ENCODE assay signal across 30 mouse cellular contexts in the genomic region with DNA sequence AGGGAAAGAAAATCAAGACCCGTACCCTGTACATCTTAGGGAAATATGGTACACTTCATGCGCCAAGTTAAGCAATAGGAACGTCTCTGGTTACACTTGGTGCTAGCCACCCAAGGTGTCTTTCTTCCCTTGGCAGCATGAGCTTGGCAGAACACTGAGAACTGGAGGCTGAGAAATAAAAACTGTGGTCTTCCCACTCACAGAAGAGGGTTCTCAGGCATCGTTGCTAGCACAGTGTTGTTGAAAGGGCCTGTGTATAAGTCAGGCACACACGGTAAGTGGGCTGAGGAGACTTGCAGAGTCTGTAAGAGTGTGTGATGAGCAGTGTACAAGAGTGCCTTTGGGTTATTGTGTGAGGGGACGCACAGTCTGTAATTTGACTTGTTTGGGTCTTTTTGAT. TPM values are rescaled to one million over a fixed set of nuclear protein-coding genes. Genes with fewer than 3 reads are reported as not detected.
DNase-seq lines count a peak whose midpoint lies in the region; ATAC-seq lines count a peak whose summit lies in the region.
"Had no signal": no experiment of that assay in that cellular context is flagged by ENCODE, and none has a peak within 500 bp of the region (broad histone marks: within the 10 kb centered on the region; RNA-seq: fewer than 3 reads in every experiment).

No protein-coding gene starts in this region.

- H3K27ac ChIP-seq in intestine, embryonic 15.5 days = no peak overlapping the region
- H3K27ac ChIP-seq: embryonic facial prominence, embryonic 12.5 days; kidney, postnatal 0 days; limb, embryonic 12.5 days; liver, embryonic 15.5 days; midbrain, embryonic 10.5 days; neural tube, embryonic 12.5 days; stomach, postnatal 0 days had no signal

- no peaks in the 10 kb centered on the region for H3K27me3 ChIP-seq in intestine, embryonic 15.5 days (replicated peaks)
- H3K27me3 ChIP-seq: embryonic facial prominence, embryonic 12.5 days; limb, embryonic 12.5 days; neural tube, embryonic 12.5 days; Patski had no signal

- no peak for ATAC-seq in intestine, embryonic 15.5 days
- ATAC-seq: forebrain, embryonic 16.5 days; hindbrain, embryonic 16.5 days; intestine, embryonic 16.5 days; Patski had no signal

- DNase-seq in frontal cortex, adult 2 months (ENCODE audit: extremely low spot score in 1 of 2, low spot score in 1 of 2) = peak; percentile 53 to 57
- DNase-seq in frontal cortex, postnatal 10 days (ENCODE audit: low spot score in 2 of 2) = no peak
- peak; percentile 29 to 31 for DNase-seq in left cerebral cortex, adult 18-20 months (ENCODE audit: low spot score in 2 of 2)
- no peak for DNase-seq in left cerebral cortex, postnatal 4 days
- DNase-seq in right cerebral cortex, adult 18-20 months = peak; percentile 53
- DNase-seq in right cerebral cortex, postnatal 14 days = no peak
- DNase-seq in gonadal fat pad, adult 2 months (ENCODE audit: low read depth) = peak; percentile 60
- DNase-seq: adrenal gland, postnatal 10 days; cerebellum, adult 11 months; cerebellum, adult 9-10 months; cerebellum, postnatal 36 days; heart, postnatal 14 days; kidney, adult 8-10 months; lung, embryonic 14.5 days; right cerebral cortex, postnatal 4 days; thymus, adult 2 months; thymus, postnatal 36 days had no signal

- no peak overlapping the region for H3K4me2 ChIP-seq in intestine, embryonic 15.5 days (replicated peaks)
- H3K4me2 ChIP-seq: liver, embryonic 15.5 days had no signal

- H3K9me3 ChIP-seq in intestine, embryonic 15.5 days = no peaks in the 10 kb centered on the region
- H3K9me3 ChIP-seq: embryonic facial prominence, embryonic 12.5 days; limb, embryonic 12.5 days; liver, embryonic 15.5 days; midbrain, embryonic 10.5 days; neural tube, embryonic 12.5 days had no signal

- WGBS in intestine, embryonic 15.5 days = 91% methylated on average over 6 of the region's 6 CpGs

- intact Hi-C loops in left cerebral cortex, postnatal 4 days (cut with DNase I) = loop anchor here (10.0 kb wide), 1 partner anchor 61 kb away; the partner anchor contains the start of gene Hnrnpll

- H3K4me3 ChIP-seq in intestine, embryonic 15.5 days (replicated peaks) = no peak overlapping the region
- H3K4me3 ChIP-seq: embryonic facial prominence, embryonic 12.5 days; limb, embryonic 12.5 days; liver, embryonic 15.5 days; neural tube, embryonic 12.5 days had no signal

- no peaks in the 10 kb centered on the region for H3K4me1 ChIP-seq in intestine, embryonic 15.5 days (replicated peaks)

- no peak overlapping the region for H3K9ac ChIP-seq in intestine, embryonic 15.5 days
- H3K9ac ChIP-seq: embryonic facial prominence, embryonic 12.5 days; limb, embryonic 12.5 days; liver, embryonic 15.5 days; lung, embryonic 14.5 days; neural tube, embryonic 12.5 days had no signal

- no peaks in the 10 kb centered on the region for H3K36me3 ChIP-seq in intestine, embryonic 15.5 days
- H3K36me3 ChIP-seq: embryonic facial prominence, embryonic 12.5 days; limb, embryonic 12.5 days; liver, embryonic 15.5 days; midbrain, embryonic 10.5 days; neural tube, embryonic 12.5 days had no signal

RNA-seq across cellular contexts. Expression of gene Galm, which starts 1.1 kb away (rescaled TPM):
- polyA plus RNA-seq in frontal cortex, adult 2 months (2012; rRNA removed) = 2.4 and 2.6 TPM in 2 replicates
- 1 to 10 TPM; 2.3 to 2.8 TPM for total RNA-seq in left cerebral cortex, adult 18-20 months (2021)
- total RNA-seq in left cerebral cortex, postnatal 4 days (2021) = 1 to 10 TPM; 1.2 to 1.5 TPM
- 21.6 and 28.1 TPM in 2 replicates for polyA plus RNA-seq in gonadal fat pad, adult 2 months (2012; rRNA removed)
- 67.2 and 71.1 TPM in 2 replicates for polyA plus RNA-seq in intestine, embryonic 15.5 days (2015; fragmentation: Nextera tagmentation; extraction: Ambion mirVana)
- total RNA-seq: MEL had no signal

Comparison
In these comparisons a context has a peak if more than half of its experiments do, and no peak if none do; other contexts are left out.
1. DNase-seq: peak in frontal cortex, adult 2 months (2 of 2), left cerebral cortex, adult 18-20 months (2 of 2), right cerebral cortex, adult 18-20 months (single experiment) and gonadal fat pad, adult 2 months (single experiment); none in frontal cortex, postnatal 10 days (0 of 2), left cerebral cortex, postnatal 4 days (single experiment) and right cerebral cortex, postnatal 14 days (single experiment).